Mouse (Mus musculus) lung, embryonic 16.5 days (tissue): ENCODE measurements at regions not wholly inside any gene's neighbourhood (a gene's known extent, or its start where the extent isn't known, plus 50 kb on each side); places are given as distances from the start of the nearest gene placed in this dataset.

Experiments
- ATAC-seq: fragments of 200-750 bp; cut with Nextera tagmentation; 2 replicates; pipeline ENCODE4 v1.8.0; 2017; ENCODE audit warnings: low read depth, mild to moderate bottlenecking, moderate library complexity
- H3K27ac ChIP-seq: fragments of 300-500 bp; sonication (generic); 2 replicates; pipeline ENCODE4 v1.5.1; 2014; ENCODE audit warnings: mild to moderate bottlenecking, control low read depth, low read length
- H3K27me3 ChIP-seq: fragments of 300-500 bp; sonication (generic); 2 replicates; pipeline ENCODE4 v1.6.1; 2014; ENCODE audit warnings: low read depth, low read length, mixed read lengths; ENCODE audit not compliant: control insufficient read depth, insufficient read depth
- H3K36me3 ChIP-seq: fragments of 300-500 bp; sonication (generic); 2 replicates; pipeline ENCODE4 v1.6.1; 2014; ENCODE audit warnings: low read length; ENCODE audit not compliant: control insufficient read depth, insufficient read depth
- H3K4me1 ChIP-seq: fragments of 300-500 bp; sonication (generic); replicated peaks from 2 replicates; pipeline ENCODE4 v1.6.1; 2014; ENCODE audit warnings: low read length, mixed read lengths; ENCODE audit not compliant: control insufficient read depth, insufficient read depth
- H3K4me2 ChIP-seq: fragments of 300-500 bp; sonication (generic); 2 replicates; pipeline ENCODE4 v1.6.1; 2014; ENCODE audit warnings: low read depth, low read length, control low read depth
- H3K4me3 ChIP-seq: fragments of 300-500 bp; sonication (generic); 2 replicates; pipeline ENCODE4 v1.5.1; 2014; ENCODE audit warnings: mild to moderate bottlenecking, low read length, control low read depth
- H3K9ac ChIP-seq: fragments of 300-500 bp; sonication (generic); 2 replicates; pipeline ENCODE4 v1.6.1; 2014; ENCODE audit warnings: low read length, control low read depth
- H3K9me3 ChIP-seq: fragments of 300-500 bp; sonication (generic); 2 replicates; pipeline ENCODE4 v1.6.1; 2016; ENCODE audit warnings: low read length; ENCODE audit not compliant: control insufficient read depth
- whole genome bisulfite sequencing: fragments of 180-500 bp; shearing (Covaris S2); extraction: QIAGEN DNeasy Blood & Tissue Kit; methylation state at CpG from one replicate; pipeline ENCODE4 v1.1.7; 2014; 5-methylcytosine and 5-hydroxymethylcytosine counted together

GRCm38 (mm10) chr8:103438995-103439717 is 653.7 kb upstream of the Cdh11 start:
- H3K27ac ChIP-seq = no peak overlapping the region
- no peak overlapping the region for H3K4me2 ChIP-seq
- H3K9ac ChIP-seq = no peak overlapping the region
- H3K27me3 ChIP-seq = no peaks in the 10 kb centered on the region
- WGBS = 77% methylated on average over 6 of the region's 6 CpGs
- H3K4me3 ChIP-seq = no peak overlapping the region
- H3K36me3 ChIP-seq = no peaks in the 10 kb centered on the region
- peaks cover 5% of the 10 kb centered on the region; the same call in 1 of the 2 replicates for H3K4me1 ChIP-seq
- ATAC-seq = no peak
- no peaks in the 10 kb centered on the region for H3K9me3 ChIP-seq

GRCm38 (mm10) chr8:103441163-103441562 is 655.7 kb upstream of the Cdh11 start:
- Histone ChIP-seq H3K9me3 (no peaks in the 10 kb centered on the region), H3K27me3 (no peaks in the 10 kb centered on the region), H3K4me2 (no peak overlapping the region), H3K36me3 (no peaks in the 10 kb centered on the region), H3K9ac (no peak overlapping the region), H3K4me1 (peaks cover 4% of the 10 kb centered on the region; the same call in 1 of the 2 replicates), H3K4me3 (no peak overlapping the region), H3K27ac (no peak overlapping the region)
- ATAC-seq = no peak
- WGBS = 53% methylated on average over 5 of the region's 5 CpGs

- Histone ChIP-seq H3K4me2 (no peak overlapping the region), H3K9ac (no peak overlapping the region), H3K27me3 (no peaks in the 10 kb centered on the region), H3K4me3 (no peak overlapping the region), H3K4me1 (peaks cover 4% of the 10 kb centered on the region; the same call in 1 of the 2 replicates), H3K9me3 (no peaks in the 10 kb centered on the region), H3K27ac (peak overlapping the region; percentile 40), H3K36me3 (no peaks in the 10 kb centered on the region)
- peak; percentile 86 for ATAC-seq
- 16% methylated on average over 6 of the region's 6 CpGs for WGBS
These were observed 657.1 kb upstream of the Cdh11 start for GRCm38 (mm10) chr8:103442420-103443125.

DNA sequence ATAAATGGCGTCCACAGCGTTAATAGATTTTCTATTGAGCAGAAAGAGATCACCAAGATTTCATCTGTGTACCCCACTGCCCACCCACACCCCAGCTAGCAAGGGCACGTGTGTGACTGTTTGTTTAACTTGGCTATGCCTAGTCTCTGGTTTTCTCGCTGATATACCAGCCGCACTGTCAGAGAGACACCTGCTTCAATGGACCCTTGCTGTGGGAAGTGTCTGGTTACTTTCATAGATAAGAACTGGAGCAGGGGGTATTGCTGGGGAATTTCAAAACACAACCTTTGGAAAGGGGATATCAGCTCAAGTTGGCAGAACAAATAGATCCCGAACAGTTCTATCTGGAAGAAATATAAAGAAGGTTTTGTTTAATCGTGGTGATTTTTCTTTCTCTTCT is 656.8 kb upstream of the Cdh5 start:
- no peak overlapping the region for H3K4me2 ChIP-seq
- 38% methylated on average over 7 of the region's 7 CpGs for WGBS
- no peak for ATAC-seq

DNA sequence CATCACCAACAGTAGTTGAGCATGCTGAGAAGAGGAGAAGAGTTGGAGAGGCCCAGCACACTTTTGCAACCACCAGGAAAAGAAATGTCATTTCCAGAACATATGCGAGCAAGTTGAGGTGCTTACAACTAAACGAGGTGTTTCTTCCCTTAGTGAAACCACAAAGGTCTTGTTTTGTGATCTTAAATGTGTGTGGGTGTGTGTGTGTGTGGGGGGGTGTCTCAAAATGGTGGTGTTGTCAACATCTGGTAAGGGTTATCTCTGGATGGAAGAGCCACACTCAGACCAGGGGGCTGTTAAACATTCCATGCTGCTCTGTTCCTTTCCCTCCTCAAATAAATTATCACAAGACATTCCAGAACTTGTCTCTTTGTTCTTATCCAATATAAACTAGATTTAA is 656.0 kb upstream of the Cdh5 start:
- Histone ChIP-seq H3K4me1 (peaks cover 4% of the 10 kb centered on the region; the same call in 1 of the 2 replicates), H3K27me3 (no peaks in the 10 kb centered on the region), H3K36me3 (no peaks in the 10 kb centered on the region), H3K9ac (no peak overlapping the region), H3K4me2 (no peak overlapping the region), H3K4me3 (no peak overlapping the region), H3K27ac (no peak overlapping the region), H3K9me3 (no peaks in the 10 kb centered on the region)
- WGBS = 48% methylated on average over 2 of the region's 2 CpGs
- ATAC-seq = no peak

More for the DNA sequence above, 656.8 kb upstream of the Cdh5 start:
- Histone ChIP-seq H3K9ac (no peak overlapping the region), H3K36me3 (no peaks in the 10 kb centered on the region), H3K27me3 (no peaks in the 10 kb centered on the region), H3K27ac (no peak overlapping the region), H3K4me3 (no peak overlapping the region), H3K4me1 (peaks cover 4% of the 10 kb centered on the region; the same call in 1 of the 2 replicates), H3K9me3 (no peaks in the 10 kb centered on the region)

GRCm38 (mm10) chr8:103447916-103448315 is 653.5 kb upstream of the Cdh5 start:
- no peaks in the 10 kb centered on the region for H3K36me3 ChIP-seq
- no peak for ATAC-seq
- 75% methylated on average over 5 of the region's 5 CpGs for WGBS
- H3K27ac ChIP-seq = no peak overlapping the region
- H3K27me3 ChIP-seq = no peaks in the 10 kb centered on the region
- H3K4me1 ChIP-seq = no peaks in the 10 kb centered on the region; the same call in 1 of the 2 replicates
- H3K9me3 ChIP-seq = no peaks in the 10 kb centered on the region
- no peak overlapping the region for H3K4me3 ChIP-seq
- no peak overlapping the region for H3K4me2 ChIP-seq
- no peak overlapping the region for H3K9ac ChIP-seq

DNA sequence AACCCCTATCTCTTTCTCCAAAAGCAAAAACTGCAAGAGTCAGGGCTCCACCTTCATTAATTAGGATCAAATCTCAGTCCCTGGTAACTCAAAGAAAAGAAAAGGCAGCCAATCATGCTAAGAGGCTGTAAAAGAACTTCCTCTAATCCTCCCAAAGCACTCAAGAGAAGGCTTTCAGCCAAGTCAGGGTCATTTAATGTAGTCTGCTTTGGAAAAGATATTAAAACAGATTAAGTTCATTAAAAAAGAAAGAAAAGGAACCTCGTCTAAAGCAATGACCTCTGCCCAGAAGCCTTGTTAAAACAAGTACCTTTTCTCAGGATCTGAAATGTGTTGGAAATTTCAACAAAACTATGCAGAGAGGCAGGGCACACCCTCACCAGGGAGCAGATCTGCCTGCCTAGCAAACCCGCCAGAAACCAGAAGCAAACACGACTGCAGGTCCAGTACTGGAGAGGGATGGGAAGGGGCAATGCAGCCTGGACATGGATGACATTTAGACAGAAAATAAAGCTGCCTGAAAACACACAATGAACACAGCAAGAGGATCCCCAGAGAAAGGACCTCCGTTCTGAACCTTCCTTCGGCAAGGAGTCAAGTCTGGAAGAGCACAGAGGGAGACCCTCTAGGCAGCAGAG is 649.9 kb upstream of the Cdh5 start:
- Histone ChIP-seq H3K36me3 (no peaks in the 10 kb centered on the region), H3K9me3 (no peaks in the 10 kb centered on the region), H3K4me3 (no peak overlapping the region), H3K27ac (no peak overlapping the region), H3K4me2 (no peak overlapping the region), H3K4me1 (no peaks in the 10 kb centered on the region), H3K27me3 (no peaks in the 10 kb centered on the region), H3K9ac (no peak overlapping the region)
- WGBS = 54% methylated on average over 5 of the region's 5 CpGs
- ATAC-seq = no peak

DNA sequence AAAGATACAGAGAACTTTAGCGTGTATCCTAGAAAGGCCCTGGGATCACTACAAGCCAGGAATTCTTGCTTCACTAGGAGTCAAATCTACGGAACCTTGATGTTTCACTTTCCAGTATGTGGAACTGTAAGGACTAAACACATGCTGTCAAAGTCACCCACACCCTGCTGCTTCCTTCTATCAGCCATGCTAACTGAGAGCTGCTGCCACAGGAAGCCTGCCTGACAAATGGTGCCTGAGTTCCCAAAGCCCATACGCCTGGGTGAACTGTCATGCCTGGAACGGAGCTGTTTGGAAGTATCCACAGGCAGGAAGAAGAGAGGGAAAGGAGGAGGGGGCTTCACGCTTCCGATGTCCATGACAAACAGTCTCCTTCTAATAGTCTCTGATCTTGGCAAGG is 644.2 kb upstream of the Cdh5 start:
- Histone ChIP-seq H3K4me2 (no peak overlapping the region), H3K4me1 (no peaks in the 10 kb centered on the region), H3K9ac (no peak overlapping the region), H3K9me3 (0 out of 2 replicates have a peak, but pooled peaks cover 2% of the 10 kb centered on the region), H3K4me3 (no peak overlapping the region), H3K27me3 (no peaks in the 10 kb centered on the region), H3K27ac (no peak overlapping the region), H3K36me3 (no peaks in the 10 kb centered on the region)
- ATAC-seq = no peak
- 64% methylated on average over 6 of the region's 6 CpGs for WGBS

- no peak for ATAC-seq
- no peak overlapping the region for H3K4me2 ChIP-seq
- H3K4me3 ChIP-seq = no peak overlapping the region
- H3K36me3 ChIP-seq = no peaks in the 10 kb centered on the region
- no peaks in the 10 kb centered on the region for H3K4me1 ChIP-seq
- H3K27ac ChIP-seq = no peak overlapping the region
- WGBS = 43% methylated on average over 4 of the region's 4 CpGs
- no peak overlapping the region for H3K9ac ChIP-seq
- no peaks in the 10 kb centered on the region for H3K27me3 ChIP-seq
- H3K9me3 ChIP-seq = 0 out of 2 replicates have a peak, but pooled peaks cover 2% of the 10 kb centered on the region
These were observed 637.9 kb upstream of the Cdh5 start for GRCm38 (mm10) chr8:103463557-103463956.
